Mouse (Mus musculus): Measurements from ENCODE around the gene Zfp13.
"Not testable (repeated sequence)": the region's sequence is repeated elsewhere in the genome, so short reads cannot be mapped to it uniquely, and the experiment has no call there.

Zfp13 gene

GRCm38 (mm10) chr17:23540605-23541475 is 58.4 kb downstream of the Zfp13 start:
- in situ Hi-C loops (cut with MboI; ENCODE audit: unreplicated experiment in 2 of 2), result loop anchor here in 1 of 2 experiments (10.0 kb wide), 2 partner anchors 806 to 1376 kb away; partner anchors contain the start of gene Zfp947

GRCm38 (mm10) chr17:23540106-23540505 is 59.2 kb downstream of the Zfp13 start:
- in situ Hi-C loops (cut with MboI; ENCODE audit: unreplicated experiment in 2 of 2), result loop anchor here in 1 of 2 experiments (10.0 kb wide), 2 partner anchors 805 to 1375 kb away; partner anchors contain the start of gene Zfp947

- in situ Hi-C loops (cut with MboI; ENCODE audit: unreplicated experiment in 2 of 2), result loop anchor here in 1 of 2 experiments (10.0 kb wide), 2 partner anchors 805 to 1375 kb away; partner anchors contain the start of gene Zfp947
Measured at GRCm38 (mm10) chr17:23539608-23540007, 59.7 kb downstream of the Zfp13 start.

- in situ Hi-C loops (cut with MboI; ENCODE audit: unreplicated experiment in 2 of 2), result no loop called here
Measured at GRCm38 (mm10) chr17:23538299-23539015, 60.8 kb downstream of the Zfp13 start.

- in situ Hi-C loops (cut with MboI; ENCODE audit: unreplicated experiment in 2 of 2), result no loop called here
Measured at GRCm38 (mm10) chr17:23537554-23538255, 61.6 kb downstream of the Zfp13 start.

- in situ Hi-C loops (cut with MboI; ENCODE audit: unreplicated experiment in 2 of 2), result not testable (repeated sequence)
Measured at GRCm38 (mm10) chr17:23535046-23535788, 64.1 kb downstream of the Zfp13 start.

- in situ Hi-C loops (cut with MboI; ENCODE audit: unreplicated experiment in 2 of 2), result not testable (repeated sequence)
Measured at GRCm38 (mm10) chr17:23533591-23534490, 65.4 kb downstream of the Zfp13 start.

GRCm38 (mm10) chr17:23531408-23531807 is 67.9 kb downstream of the Zfp13 start:
- in situ Hi-C loops (cut with MboI; ENCODE audit: unreplicated experiment in 2 of 2), result not testable (repeated sequence)
